Mouse (Mus musculus) lung, postnatal 10 days (tissue): ENCODE results near the gene Elavl4.

Source experiments
- DNase-seq: peaks from one replicate; pipeline ENCODE4 v3.0.0; 2021

Elavl4 gene

DNA sequence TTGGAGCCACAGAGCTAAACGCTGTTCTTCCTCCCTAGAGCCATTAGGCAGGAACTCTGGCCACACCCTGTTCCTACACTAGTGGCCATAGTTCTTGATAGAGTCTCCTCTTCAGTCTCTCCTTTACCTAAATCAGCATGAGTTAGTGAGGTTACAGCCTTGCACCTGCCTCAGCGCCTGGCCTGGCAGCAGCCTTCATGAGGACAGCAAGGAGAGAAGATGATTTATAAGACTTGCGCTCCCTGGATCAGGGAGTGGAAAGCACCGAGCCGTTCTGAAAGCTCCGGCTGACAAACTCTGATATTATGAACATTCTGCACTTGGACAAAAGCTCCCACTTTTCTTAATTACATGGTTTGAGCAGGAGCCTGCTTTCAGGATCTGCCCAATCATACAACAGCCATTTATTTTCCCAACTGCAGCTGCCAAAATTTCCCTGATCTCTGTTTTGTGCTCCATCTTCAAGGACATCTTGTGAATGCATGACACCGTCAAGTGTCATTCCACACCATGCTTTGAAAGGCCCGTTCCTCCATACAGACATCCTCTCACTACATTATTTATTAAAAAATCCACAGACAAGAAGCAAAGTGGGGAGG is 87.3 kb downstream of the Elavl4 start:
- no peak for DNase-seq

DNA sequence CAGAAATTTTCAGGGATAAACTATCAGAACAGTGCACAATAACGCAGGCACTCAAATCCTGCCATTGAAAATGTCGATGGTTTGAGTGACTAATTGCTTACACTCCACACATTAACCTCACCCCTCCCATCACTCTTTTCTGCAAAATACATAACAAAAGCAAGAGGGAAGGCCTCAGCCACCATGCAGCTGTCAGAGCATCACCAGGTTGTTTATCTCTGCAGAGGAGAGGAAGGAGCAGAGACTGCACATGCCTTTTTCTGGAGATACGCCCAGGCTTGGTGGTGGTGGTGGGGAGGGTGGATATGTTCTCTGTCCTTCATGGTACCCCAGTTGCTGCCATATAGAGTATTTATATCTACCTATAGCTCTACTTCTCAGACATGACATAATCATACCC is 94.3 kb downstream of the Elavl4 start:
- no peak for DNase-seq

DNA sequence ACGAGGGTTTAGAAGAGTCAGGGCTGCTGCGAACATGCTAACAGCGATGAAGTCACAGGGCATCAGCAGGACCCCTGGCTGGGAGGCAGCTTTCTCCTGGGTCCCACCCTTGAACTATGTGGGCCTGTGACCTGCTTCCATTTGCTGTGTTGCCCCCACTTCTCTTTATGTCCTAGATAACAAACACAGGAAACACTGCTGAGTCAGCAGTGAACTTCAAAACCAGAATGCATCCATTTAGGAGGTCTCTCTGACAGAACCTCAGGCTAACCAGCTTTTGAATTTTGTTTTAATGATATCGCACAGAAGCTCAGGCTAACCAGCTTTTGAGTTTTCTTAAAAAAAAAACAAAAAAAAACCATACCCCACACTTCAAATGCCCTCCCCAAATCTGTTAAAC is 96.1 kb downstream of the Elavl4 start:
- DNase-seq: no peak

DNA sequence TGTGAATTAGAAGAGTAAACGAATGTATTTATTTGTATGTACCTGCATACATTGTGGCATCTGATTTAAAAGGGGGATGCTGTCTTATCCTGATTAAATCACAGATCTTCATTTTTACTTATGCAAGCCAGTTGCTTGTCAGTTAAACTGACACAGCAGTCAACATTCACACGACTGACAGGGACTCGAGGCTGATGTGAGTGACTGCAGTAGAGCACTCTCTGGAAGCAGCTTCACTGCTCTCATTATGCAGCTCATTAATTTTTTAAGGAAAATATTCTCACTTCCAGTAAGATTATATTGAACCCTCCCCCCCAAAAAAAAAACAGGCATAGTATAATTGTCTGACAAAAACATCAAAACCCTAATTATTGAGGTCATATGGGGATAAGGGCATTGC is 101.7 kb downstream of the Elavl4 start:
- DNase-seq: no peak

DNA sequence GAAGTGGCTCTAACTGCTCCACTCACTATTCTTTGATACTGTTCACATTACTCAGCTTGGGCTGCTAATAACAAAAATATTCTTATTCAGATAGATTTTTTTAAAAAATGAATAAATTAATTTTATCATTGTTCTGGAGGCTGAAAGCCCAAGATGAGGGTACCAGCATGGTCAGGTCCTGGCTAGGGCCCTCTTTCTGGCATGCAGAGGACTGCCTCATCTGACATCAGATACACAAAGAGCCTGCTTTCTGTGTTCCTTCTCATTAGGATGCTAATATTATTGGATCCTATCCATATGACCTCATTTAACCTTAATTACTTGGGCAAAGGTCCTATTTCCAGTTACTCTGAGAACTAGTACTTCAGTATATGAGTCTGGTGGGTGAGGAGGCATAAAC is 108.8 kb downstream of the Elavl4 start:
- DNase-seq: no peak

DNA sequence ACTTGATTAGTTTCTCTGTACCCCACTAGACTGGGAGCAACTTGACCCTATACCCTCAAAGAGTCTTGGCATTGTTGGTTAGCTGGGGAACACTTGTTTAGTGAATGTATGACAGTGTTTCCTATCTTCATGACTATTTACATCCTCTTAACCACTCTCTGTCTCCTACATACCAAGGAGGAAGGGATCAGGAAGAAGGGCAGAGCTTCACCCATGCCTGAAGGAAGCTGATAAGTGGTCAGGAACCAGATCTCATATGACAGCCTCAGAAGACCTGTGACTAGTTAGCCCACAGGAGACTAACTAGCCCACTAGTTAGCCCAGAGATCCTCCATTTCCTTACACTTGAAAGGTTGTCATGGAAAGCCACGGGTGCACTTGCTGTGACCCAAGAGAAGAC is 117.2 kb downstream of the Elavl4 start:
- DNase-seq: no peak

DNA sequence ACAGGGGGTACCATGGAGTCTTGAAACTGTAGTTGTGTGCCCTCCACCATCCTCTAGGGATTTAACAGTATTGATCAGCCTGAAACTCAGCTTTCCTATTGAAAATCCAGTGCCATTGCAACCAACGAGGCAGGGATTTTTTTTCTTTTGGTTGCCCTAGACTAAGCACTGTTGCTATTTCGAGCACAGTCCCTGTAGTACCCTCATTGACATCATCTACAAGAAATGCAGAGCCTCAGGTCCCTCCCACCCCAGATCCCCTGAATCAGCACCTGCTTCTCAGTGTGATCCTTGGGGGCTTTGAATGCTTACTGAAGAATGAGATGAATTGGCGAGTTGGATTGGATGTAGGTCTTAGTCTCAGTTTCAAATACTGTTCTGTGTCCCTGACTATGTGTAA is 119.4 kb downstream of the Elavl4 start:
- no peak for DNase-seq

DNA sequence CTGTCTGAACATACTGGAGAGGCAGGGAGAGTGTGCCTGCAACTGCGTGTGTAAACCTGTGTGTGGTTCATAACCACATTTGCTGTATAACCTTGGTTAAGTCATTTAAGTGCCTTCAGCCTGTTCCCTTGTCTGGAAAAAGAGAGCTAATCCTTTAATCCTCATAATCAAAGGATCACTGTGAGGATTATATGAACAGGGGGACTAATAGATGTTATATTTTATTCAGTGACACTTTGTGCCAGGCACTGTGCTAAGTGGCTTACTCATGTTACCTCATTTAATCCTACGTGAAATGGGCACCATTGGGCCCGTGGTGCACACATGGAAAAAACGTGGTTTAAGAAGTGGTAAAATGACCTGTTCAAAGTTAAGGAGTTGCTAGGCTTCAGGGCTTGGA is 119.9 kb downstream of the Elavl4 start:
- no peak for DNase-seq

DNA sequence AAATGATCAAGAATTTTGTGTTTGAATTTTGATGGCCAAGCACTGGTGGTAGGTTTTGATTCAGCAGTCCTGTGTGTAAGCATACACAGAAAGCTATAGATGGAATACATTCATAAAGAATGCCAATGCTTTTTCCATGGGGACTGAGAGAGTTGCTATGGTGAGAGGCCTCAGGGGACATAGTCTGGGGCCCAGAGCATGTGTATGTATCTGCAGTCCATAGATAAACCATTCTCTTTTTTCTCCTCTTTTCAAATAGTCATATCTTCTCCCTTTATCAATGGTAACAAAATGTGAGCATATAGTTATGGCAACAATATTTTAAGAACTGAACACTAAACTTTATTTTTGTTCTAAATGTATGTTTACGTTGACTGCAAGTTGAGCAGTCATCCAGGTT is 122.1 kb downstream of the Elavl4 start:
- DNase-seq: no peak

DNA sequence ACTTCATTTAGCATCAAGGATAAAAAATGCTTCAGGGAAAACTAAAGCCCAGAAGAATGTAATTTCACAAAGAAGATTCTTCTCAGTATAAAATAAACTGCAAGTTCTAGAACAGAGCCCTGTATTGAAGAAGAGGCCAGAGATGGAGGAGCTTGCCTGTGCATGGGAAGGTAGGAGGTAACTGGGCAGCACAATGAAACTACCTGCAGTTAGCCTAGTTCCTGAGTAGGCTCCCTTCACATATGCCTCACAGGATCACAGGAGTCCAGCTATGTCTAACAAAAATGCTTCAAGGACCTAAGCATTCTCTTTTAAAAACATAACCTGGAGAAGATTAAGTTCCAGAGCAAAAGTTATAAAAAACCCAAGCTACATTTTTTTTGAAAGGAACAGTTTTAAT is 122.5 kb downstream of the Elavl4 start:
- DNase-seq: no peak

DNA sequence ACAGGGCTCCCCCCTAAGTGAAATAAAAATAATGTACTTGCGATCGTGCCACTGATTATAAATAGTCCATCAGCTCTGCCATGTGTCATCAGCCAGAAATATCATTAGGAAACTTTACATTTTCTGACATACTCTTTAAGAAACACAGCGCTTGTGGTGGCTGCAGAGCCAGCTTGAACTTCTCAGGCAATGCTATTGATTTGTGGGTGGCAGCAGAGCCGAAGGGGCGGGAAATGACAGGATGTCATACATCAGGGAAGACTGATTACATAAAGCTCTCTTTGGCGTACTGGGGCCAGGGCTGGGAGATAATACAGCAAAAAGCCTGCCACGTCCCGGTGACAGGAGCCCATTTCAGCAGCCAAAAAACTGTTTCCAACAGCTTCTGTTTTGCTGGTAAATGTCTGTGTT is 124.1 kb downstream of the Elavl4 start:
- no peak for DNase-seq

DNA sequence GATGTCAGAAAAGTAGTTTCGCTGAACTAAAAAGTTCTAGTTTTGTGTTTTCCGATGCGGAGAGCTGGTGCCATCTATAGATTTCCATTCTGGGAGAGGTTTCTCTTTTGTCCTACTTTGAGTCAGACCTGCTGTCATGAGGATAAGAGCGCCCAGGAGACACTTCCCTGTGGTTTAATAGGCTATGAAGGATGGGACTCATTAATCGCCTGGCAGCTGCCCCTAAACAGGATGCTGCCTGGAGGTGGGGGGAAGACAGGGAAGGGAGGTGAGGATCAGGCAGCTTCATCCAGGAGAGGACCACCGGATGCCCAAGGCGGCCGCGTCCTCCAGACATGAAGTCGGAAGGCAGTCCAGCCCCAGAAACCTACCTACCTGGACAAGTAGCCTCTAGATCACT is 126.2 kb downstream of the Elavl4 start:
- no peak for DNase-seq

DNA sequence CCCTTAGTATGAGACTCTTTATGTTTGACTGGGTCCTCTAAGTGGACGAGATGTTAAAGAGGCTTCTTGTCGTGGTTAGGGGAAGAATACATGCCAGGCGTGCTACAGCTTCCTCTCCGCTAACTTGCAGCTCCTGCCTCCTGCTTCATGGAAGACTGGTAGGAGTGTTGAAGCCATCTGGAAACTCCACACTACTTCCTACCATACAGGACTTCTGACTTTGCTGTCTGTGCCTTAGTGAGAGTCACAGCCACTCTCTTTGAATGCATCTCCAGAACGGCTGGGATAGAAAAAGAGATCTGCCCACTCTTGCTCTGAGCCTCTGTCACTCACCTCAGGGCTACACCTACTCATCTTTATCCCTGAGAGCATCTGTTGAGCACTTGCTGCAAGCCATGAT is 132.9 kb downstream of the Elavl4 start:
- DNase-seq: no peak

DNA sequence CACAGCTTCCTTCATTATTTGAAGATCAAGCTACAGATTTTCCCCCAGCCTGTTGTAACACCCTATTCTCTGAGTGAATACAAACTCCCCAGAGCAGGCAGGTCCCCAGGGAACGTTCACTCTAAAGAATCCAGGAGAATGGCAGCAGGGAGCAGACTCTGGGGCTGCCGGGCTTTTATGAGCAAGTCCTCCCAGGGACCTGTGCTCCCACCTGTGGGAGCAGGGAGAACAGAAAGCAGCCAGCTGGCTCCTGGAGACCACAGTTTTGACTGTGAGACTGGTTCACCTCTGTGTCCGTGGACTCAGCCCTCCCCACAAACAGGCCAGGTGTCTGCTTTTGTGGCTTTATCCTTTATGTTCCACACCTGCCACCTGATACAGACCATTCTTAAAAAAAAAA is 134.2 kb downstream of the Elavl4 start:
- no peak for DNase-seq

DNA sequence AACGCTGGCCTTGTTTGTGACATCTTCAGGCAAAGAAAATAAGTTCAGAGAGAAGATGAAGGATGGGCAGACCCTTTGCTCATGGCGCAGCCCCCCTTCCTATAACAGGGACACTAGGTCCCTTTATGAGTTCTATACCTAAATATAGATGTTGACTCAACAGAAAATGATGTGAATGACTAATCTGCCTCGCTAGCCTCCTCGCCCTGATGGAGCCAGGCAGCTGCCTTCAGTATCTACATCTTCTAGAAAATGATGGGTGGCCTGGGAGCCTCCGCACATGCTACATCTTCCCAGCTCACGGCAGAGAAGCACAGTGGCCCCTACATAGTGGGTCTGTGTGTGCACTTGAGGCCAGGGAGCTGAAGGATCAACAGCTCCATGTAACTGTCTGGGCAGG is 137.2 kb downstream of the Elavl4 start:
- no peak for DNase-seq

DNA sequence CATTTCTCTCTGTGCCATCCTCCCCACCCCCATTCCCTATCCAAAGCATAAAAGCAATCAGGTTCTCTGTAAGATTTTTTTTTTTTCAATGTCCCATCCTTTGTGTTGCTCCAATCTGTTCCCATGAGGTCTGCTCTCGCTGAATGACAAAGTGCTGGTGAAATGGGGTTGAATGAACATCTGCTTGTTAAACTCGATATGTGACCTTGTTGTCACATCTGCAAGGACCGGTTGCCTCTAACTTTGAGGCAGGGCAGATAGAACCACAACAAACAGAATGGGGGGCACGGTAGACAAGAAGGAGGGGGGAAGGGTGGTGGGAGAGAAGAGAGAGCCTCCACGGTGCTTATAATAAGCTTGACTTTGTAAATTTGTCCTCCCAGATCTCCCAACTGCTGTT is 138.0 kb downstream of the Elavl4 start:
- DNase-seq: no peak

DNA sequence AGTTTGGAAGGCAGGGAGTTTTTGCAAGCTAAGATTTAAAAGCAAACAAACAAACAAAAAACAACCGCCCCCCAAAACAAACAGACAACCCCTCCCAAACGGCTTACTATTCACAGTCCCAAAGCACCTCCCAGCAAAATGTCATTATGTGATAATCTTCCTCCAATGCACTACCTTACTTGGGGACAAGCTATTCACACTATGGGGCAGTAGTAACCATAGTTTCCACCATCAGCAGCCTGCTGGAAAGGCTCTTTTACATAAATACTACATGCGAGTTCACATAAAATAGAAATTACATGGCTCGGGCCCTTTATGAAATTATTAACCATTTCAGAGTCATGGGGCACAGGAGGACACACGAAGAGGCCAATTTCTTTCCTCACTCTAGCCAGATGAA is 141.5 kb downstream of the Elavl4 start:
- DNase-seq: no peak

DNA sequence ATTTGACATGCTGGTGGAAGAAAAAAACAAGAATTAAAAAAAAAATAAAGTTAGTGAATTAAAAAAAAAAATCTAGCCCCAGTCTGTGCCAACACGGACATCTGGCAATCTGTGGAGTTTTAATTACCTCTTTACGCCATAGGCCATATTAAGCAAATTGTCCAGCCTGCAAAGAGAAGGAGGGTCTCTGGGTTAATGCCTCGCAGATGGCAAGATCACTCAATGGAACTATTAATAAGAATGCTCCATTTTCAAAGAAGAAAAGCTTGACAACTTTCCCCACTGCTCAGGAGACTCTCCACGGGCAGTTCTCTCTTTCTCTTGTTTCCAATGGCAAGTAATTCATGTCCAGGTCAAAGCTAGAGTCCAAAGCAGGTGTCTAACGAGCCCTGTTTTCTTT is 142.1 kb downstream of the Elavl4 start:
- no peak for DNase-seq

DNA sequence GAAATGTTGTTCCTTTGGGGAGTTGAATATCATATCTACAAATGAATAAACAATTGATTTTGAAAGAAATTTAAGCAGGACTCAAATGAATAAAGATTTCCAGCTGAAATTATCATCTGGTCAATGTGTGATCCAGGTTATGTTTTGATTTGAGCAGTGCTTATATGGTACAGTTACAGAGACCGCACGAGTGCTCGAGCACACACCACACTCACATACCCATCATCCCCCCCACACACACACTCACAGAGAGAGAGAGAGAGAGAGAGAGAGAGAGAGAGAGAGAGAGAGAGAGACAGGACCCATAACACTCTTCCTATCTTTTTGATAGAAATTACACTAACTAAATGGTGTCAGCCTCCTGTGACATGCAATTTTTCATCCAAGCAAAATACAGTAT is 150.0 kb downstream of the Elavl4 start:
- DNase-seq: no peak

DNA sequence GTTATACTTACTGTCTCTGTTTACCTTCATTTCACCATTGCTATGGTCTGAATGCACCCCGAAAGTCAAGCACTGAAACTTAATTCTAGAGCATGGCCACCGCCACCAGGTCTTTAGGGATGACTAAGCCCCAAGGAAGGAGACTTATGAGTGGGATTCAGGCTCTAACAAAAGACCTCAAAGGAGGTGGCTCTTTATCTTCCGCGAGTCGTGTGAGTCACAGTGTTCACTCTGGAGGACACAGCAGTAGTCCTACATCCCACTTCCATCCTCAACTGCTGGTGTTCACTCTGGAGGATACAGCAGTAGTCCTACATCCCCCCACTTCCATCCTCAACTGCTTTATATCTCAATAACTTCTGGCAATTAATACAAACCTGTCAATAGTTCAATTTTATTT is 151.8 kb downstream of the Elavl4 start:
- no peak for DNase-seq

DNA sequence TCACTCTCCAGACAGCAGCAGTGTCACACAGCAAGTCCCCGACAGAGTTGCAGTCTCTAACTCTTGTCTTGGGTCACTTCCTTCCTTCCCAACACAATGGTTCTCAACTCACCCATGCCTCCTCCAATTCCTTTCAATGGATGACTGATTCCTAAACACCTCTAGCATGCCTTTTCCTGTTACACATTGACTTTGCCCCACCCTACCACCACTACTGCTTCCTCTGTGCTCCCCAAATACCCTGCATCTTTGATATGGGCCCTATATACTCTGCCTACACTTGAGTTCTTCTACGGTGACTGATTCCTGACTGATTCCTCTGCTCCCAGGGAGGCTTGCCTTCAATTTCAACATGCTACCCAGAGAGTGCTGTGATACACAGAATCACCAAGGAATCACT is 153.1 kb downstream of the Elavl4 start:
- no peak for DNase-seq

DNA sequence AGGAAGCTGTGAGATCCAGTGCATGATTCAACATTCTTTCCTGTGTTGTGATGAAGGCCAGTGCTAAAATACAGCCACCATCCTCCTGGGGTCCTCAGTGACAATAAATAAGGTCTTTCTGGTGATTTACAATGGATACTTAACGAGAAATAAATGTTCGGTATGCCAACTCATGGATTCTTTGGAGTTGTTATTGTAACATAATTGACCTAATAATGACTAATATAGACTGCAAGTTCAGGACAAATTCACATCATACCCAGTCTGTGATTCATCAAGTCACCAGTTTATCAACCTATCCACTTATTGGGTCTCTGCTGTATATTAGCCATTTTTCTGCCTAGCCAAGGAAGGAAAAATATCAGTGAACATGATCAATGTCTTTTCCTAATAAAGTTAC is 174.4 kb downstream of the Elavl4 start:
- no peak for DNase-seq

DNA sequence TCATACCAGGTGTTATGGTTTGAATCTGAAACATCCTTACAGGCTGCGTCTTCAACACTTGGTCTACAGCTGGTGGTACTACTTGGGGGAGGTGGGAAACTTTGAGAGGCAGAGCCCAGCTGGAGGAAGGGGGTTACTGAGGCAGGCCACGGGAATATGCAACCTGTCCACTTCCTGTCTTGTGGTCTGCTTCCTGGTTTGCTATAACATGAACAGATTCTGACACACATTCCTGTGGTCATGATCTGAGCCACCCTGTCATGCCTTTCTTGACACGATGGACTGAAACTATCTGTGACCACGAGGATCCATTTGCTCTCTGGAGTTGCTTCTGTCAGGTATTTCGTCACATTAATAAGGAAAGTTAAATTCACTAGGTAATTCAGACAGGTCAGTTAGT is 179.7 kb downstream of the Elavl4 start:
- DNase-seq: no peak

DNA sequence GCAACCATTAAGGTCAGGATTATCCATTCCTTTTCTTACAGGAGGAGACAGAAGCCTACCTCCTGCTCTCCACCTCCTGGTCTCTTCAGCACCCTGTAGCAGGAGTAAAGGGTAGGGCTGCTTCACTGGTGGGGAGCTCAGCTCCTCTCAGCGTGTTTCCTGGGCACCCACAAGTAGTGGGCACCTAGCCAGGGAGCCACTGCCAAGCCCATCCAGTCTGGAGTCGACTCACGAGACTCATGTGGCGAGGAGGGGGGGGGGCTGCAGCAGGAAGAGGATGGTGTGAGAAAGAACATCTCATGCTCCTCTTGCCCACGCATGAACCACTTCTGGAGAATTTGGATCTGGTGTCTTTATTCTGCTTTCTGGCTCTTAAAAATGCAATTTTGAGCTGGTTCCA is 186.5 kb downstream of the Elavl4 start:
- DNase-seq: no peak

DNA sequence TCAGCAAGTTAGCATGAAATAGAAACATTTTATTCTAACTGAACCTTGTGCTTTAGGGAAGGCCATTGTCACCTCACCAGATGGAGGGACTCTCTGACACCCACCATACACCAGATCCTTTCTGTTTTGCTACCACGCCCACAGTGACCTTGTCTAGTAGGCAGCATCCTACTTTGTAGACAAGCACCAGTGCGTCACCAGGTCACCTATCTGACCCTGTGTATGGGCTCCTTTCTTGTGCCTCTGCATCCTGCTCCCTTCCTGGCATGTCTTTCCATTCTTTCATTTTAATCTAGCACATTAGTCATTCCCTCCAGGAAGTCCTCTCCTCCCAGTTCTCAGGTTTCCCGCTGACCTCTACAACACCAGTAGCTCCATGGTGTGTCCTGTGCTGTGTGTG is 190.1 kb downstream of the Elavl4 start:
- no peak for DNase-seq
